Mouse (Mus musculus): Measurements from ENCODE around the gene Tesc. TPM values are rescaled to one million over a fixed set of nuclear protein-coding genes. Genes with fewer than 3 reads are reported as not detected.

Tesc gene
- 3.1 TPM for polyA plus RNA-seq (2014; fragmentation: Illumina TruSeq; extraction: RNeasy Lipid Tissue Mini Kit (QIAGEN cat#74804); ENCODE audit: low read depth, low replicate concordance)

DNA sequence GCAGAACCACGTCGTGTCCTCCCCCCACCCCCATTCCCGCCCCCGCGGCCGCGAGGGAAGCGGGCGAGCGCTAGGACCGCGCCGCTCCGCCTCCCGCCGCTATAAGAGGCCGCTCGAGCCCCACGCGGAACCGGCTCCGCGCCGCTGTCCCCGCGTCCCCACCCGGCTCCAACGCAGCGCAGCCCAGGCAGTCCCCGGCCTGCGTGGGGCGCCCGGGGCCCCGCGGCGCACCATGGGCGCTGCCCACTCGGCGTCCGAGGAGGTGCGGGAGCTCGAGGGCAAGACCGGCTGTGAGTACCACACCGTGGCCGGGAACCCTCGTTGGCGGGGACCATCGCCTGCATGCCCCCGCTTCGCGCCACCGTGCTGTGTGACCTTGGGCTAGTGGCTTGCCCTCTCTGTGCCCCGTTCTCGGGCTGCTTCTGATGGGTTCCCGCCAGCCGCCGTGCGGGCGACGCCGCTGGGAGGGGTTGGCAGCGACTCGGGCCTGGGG lies at the start of gene Tesc:
Gene Tesc (plus strand): TSS at position 46 of the 493 bp plus-strand sequence.

Other genes starting within 250 kb of the Tesc start
- gene Nos1, start 246.7 kb upstream of the Tesc start, polyA plus RNA-seq (2014; fragmentation: Illumina TruSeq; extraction: RNeasy Lipid Tissue Mini Kit (QIAGEN cat#74804); ENCODE audit: low read depth, low replicate concordance), result 0.51 TPM
- gene Fbxo21, start 51.0 kb upstream of the Tesc start, polyA plus RNA-seq (2014; fragmentation: Illumina TruSeq; extraction: RNeasy Lipid Tissue Mini Kit (QIAGEN cat#74804); ENCODE audit: low read depth, low replicate concordance), result 36.2 TPM
- gene Fbxw8, start 127.7 kb downstream of the Tesc start, polyA plus RNA-seq (2014; fragmentation: Illumina TruSeq; extraction: RNeasy Lipid Tissue Mini Kit (QIAGEN cat#74804); ENCODE audit: low read depth, low replicate concordance), result 39.3 TPM
- 0.38 TPM for gene Hrk, start 136.9 kb downstream of the Tesc start, polyA plus RNA-seq (2014; fragmentation: Illumina TruSeq; extraction: RNeasy Lipid Tissue Mini Kit (QIAGEN cat#74804); ENCODE audit: low read depth, low replicate concordance)
- gene Rnft2, start 217.4 kb downstream of the Tesc start, polyA plus RNA-seq (2014; fragmentation: Illumina TruSeq; extraction: RNeasy Lipid Tissue Mini Kit (QIAGEN cat#74804); ENCODE audit: low read depth, low replicate concordance), result 13.7 TPM
- gene 2410131K14Rik, start 217.5 kb downstream of the Tesc start, polyA plus RNA-seq (2014; fragmentation: Illumina TruSeq; extraction: RNeasy Lipid Tissue Mini Kit (QIAGEN cat#74804); ENCODE audit: low read depth, low replicate concordance), result 8.1 TPM